Mouse (Mus musculus): Measurements from ENCODE around the gene Gpc1. TPM values are rescaled to one million over a fixed set of nuclear protein-coding genes. Genes with fewer than 3 reads are reported as not detected.

The Gpc1 gene
- 11.1 and 11.2 TPM in 2 replicates for polyA plus RNA-seq (2012; rRNA removed)

DNA sequence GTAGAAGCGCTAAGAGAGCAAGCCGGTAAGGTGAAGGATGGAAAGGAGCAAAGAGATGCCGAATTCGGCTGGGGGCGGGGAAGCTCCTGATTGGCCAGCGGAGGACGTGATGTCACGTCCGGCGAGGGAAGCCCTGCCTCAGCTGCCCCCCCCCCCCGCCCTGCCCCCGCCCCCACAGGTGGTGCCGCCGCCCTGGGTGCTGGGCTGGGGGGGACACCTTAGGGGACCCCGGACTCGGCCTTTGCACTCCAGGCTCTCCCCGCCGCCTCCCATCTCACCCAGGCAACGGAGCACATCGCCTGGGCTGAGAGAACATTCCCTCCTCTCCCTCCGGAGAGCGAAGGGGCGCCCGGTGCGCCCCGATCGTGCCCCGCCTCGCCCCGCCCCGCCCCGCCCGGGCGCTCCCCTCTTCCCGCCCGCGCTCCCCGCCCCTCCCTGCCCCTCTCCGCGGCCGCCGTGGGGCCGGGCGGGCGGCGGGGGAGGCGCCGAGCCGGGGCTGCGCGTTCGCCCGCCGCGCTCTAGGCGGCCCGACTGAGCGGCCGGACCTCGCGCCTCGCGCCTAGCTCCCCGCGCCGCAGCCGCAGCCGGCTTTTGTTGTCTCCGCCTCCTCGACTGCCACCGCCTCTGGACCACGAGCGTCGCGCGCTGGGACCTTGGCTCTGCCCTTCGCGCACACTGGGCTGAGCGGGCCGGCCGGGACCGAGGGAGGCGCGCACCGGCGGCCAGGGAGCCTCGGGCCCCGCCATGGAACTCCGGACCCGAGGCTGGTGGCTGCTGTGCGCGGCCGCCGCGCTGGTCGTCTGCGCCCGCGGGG, at the start of gene Gpc1:
TSS of gene Gpc1 (plus strand) at position 458 of the 814 bp plus-strand sequence.
- Histone ChIP-seq H3K27ac (ENCODE audit: insufficient read depth, low read length) (no peak within 1 kb of the TSS; the same call in 1 of the 2 replicates), H3K4me1 (ENCODE audit: control insufficient read depth, insufficient read depth, insufficient read length) (peaks cover 7% of the 10 kb centered on the region; the same call in 1 of the 2 replicates), H3K36me3 (ENCODE audit: control insufficient read depth, insufficient read depth, low read length) (no peaks in the 10 kb centered on the region), H3K4me3 (ENCODE audit: extremely low read depth, insufficient read depth, insufficient read length) (peak within 1 kb of the TSS; percentile 66; the same call in 1 of the 2 replicates), H3K27me3 (ENCODE audit: control insufficient read depth, insufficient read depth, low read length) (peaks cover 10% of the 10 kb centered on the region)
- whole genome bisulfite sequencing = 2% methylated on average over 69 of the region's 99 CpGs
- TF ChIP-seq POLR2A (IDR thresholded peaks at IDR 0.05; ENCODE audit: low read depth, low read length) = no peak
- no peak for TF ChIP-seq CTCF (IDR thresholded peaks at IDR 0.05; ENCODE audit: extremely low read depth, insufficient read depth, insufficient read length, insufficient replicate concordance)
- DNase-seq (ENCODE audit: low read depth in 1 of 2, low spot score in 2 of 2) = peak; percentile 11 to 30

GRCm38 (mm10) chr1:92781862-92782261, 49.6 kb upstream of the Gpc1 start:
- Histone ChIP-seq H3K4me3 (ENCODE audit: extremely low read depth, insufficient read depth, insufficient read length) (no peak overlapping the region), H3K4me1 (ENCODE audit: control insufficient read depth, insufficient read depth, insufficient read length) (no peaks in the 10 kb centered on the region), H3K27ac (ENCODE audit: insufficient read depth, low read length) (no peak overlapping the region), H3K36me3 (ENCODE audit: control insufficient read depth, insufficient read depth, low read length) (no peaks in the 10 kb centered on the region), H3K27me3 (ENCODE audit: control insufficient read depth, insufficient read depth, low read length) (no peaks in the 10 kb centered on the region)
- DNase-seq (ENCODE audit: low read depth in 1 of 2, low spot score in 2 of 2) = no peak
- WGBS = 72% methylated on average over 4 of the region's 4 CpGs
- TF ChIP-seq POLR2A (IDR thresholded peaks at IDR 0.05; ENCODE audit: low read depth, low read length) = no peak
- no peak for TF ChIP-seq CTCF (IDR thresholded peaks at IDR 0.05; ENCODE audit: extremely low read depth, insufficient read depth, insufficient read length, insufficient replicate concordance)

DNA sequence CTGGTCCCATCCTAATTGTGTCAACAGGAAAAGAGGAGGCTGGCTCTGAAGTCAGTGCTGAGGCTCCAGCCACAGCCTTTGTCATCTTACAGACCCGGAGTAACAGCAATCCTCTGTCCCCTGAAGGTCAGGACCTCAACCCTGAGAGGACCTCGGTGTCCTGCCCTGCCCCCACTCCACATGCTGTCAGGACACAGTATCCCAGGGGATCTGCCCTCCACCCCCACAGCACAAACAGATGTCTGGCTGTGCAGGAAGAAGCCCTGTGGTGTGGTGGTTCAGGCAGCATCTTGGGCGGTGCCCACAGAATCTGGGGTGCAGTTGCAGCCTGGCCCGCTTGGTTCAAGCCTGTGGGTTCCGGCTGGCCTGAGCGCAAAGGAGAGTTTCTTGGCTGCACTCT, 48.9 kb upstream of the Gpc1 start:
- WGBS = 74% methylated on average over 6 of the region's 6 CpGs
- Histone ChIP-seq H3K4me3 (ENCODE audit: extremely low read depth, insufficient read depth, insufficient read length) (no peak overlapping the region), H3K27ac (ENCODE audit: insufficient read depth, low read length) (no peak overlapping the region), H3K27me3 (ENCODE audit: control insufficient read depth, insufficient read depth, low read length) (no peaks in the 10 kb centered on the region), H3K36me3 (ENCODE audit: control insufficient read depth, insufficient read depth, low read length) (no peaks in the 10 kb centered on the region), H3K4me1 (ENCODE audit: control insufficient read depth, insufficient read depth, insufficient read length) (no peaks in the 10 kb centered on the region)
- DNase-seq (ENCODE audit: low read depth in 1 of 2, low spot score in 2 of 2) = no peak
- no peak for TF ChIP-seq POLR2A (IDR thresholded peaks at IDR 0.05; ENCODE audit: low read depth, low read length)
- no peak for TF ChIP-seq CTCF (IDR thresholded peaks at IDR 0.05; ENCODE audit: extremely low read depth, insufficient read depth, insufficient read length, insufficient replicate concordance)

DNA sequence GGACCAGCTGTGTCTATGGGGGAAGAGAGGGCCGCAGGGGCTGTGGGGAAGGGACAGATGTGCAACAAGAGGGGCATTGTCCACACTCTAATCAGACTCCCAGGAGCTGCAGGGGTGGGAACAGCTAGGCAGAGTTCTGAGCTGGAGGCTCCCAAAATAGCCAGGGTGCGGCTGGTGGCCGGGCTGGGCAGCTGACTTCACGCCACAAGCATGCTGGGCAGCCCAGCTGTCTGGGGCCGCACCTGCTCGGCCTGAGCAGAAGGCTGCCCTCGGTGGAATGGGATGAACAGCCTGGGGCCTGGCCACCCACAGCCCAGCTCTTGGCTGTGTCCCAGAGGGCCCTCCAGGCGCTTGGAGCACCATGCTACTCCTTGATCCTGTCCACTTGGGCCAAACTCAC, 44.2 kb upstream of the Gpc1 start:
- no peak for DNase-seq (ENCODE audit: low read depth in 1 of 2, low spot score in 2 of 2)
- no peaks in the 10 kb centered on the region for H3K27me3 ChIP-seq (ENCODE audit: control insufficient read depth, insufficient read depth, low read length)
- no peaks in the 10 kb centered on the region for H3K4me1 ChIP-seq (ENCODE audit: control insufficient read depth, insufficient read depth, insufficient read length)
- no peaks in the 10 kb centered on the region for H3K36me3 ChIP-seq (ENCODE audit: control insufficient read depth, insufficient read depth, low read length)
- H3K4me3 ChIP-seq (ENCODE audit: extremely low read depth, insufficient read depth, insufficient read length) = no peak overlapping the region
- WGBS = 73% methylated on average over 8 of the region's 8 CpGs
- no peak overlapping the region for H3K27ac ChIP-seq (ENCODE audit: insufficient read depth, low read length)
- TF ChIP-seq CTCF (IDR thresholded peaks at IDR 0.05; ENCODE audit: extremely low read depth, insufficient read depth, insufficient read length, insufficient replicate concordance) = no peak
- TF ChIP-seq POLR2A (IDR thresholded peaks at IDR 0.05; ENCODE audit: low read depth, low read length) = no peak

DNA sequence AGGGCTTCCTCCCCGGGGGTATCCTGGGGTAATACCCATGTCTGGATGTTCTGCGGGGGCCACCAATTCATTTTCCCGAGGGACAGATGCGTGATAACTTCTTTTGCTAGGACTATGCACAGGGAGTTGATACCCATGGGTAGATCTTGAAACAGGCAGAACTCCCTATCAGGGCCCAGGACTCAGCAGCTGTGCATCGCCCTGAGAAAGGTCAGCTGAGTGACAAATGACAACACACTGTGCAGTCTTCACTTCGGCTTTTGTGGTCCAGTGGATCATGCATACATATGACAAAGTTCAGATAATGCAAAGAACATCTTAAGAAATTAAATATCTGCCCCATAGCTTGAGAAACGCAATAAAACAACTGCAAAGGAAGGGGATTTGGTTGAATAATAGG, 43.4 kb upstream of the Gpc1 start:
- no peak overlapping the region for H3K27ac ChIP-seq (ENCODE audit: insufficient read depth, low read length)
- no peak overlapping the region for H3K4me3 ChIP-seq (ENCODE audit: extremely low read depth, insufficient read depth, insufficient read length)
- DNase-seq (ENCODE audit: low read depth in 1 of 2, low spot score in 2 of 2) = no peak
- no peaks in the 10 kb centered on the region for H3K36me3 ChIP-seq (ENCODE audit: control insufficient read depth, insufficient read depth, low read length)
- 83% methylated on average over 7 of the region's 7 CpGs for WGBS
- no peaks in the 10 kb centered on the region for H3K4me1 ChIP-seq (ENCODE audit: control insufficient read depth, insufficient read depth, insufficient read length)
- H3K27me3 ChIP-seq (ENCODE audit: control insufficient read depth, insufficient read depth, low read length) = no peaks in the 10 kb centered on the region
- TF ChIP-seq POLR2A (IDR thresholded peaks at IDR 0.05; ENCODE audit: low read depth, low read length) (no peak), CTCF (IDR thresholded peaks at IDR 0.05; ENCODE audit: extremely low read depth, insufficient read depth, insufficient read length, insufficient replicate concordance) (no peak)

DNA sequence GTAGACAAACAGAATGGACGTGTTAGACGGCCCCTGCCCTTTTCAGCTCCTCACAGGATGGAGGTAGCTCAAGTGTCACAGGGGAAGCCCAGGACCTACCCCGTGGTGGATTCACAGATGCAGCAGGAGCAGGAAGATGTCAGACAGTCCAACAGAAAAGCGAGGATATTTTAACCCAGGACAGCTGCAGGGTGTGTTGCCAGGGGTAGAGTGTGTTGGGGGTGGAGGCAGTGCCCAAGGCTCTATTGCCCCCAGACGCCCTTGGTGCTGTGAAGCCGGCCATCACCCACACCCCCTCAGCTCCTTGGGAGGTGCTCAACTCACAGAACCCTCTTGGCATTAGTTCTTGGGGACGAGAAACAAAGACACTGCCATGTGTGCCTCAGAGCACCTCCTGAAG, 40.8 kb upstream of the Gpc1 start:
- 52% methylated on average over 7 of the region's 7 CpGs for WGBS
- no peaks in the 10 kb centered on the region for H3K27me3 ChIP-seq (ENCODE audit: control insufficient read depth, insufficient read depth, low read length)
- DNase-seq (ENCODE audit: low read depth in 1 of 2, low spot score in 2 of 2) = no peak

More for the DNA sequence above, 40.8 kb upstream of the Gpc1 start:
- H3K4me3 ChIP-seq (ENCODE audit: extremely low read depth, insufficient read depth, insufficient read length) = no peak overlapping the region
- no peak overlapping the region for H3K27ac ChIP-seq (ENCODE audit: insufficient read depth, low read length)
- TF ChIP-seq POLR2A (IDR thresholded peaks at IDR 0.05; ENCODE audit: low read depth, low read length) (no peak), CTCF (IDR thresholded peaks at IDR 0.05; ENCODE audit: extremely low read depth, insufficient read depth, insufficient read length, insufficient replicate concordance) (no peak)
- no peaks in the 10 kb centered on the region for H3K36me3 ChIP-seq (ENCODE audit: control insufficient read depth, insufficient read depth, low read length)
- H3K4me1 ChIP-seq (ENCODE audit: control insufficient read depth, insufficient read depth, insufficient read length) = no peaks in the 10 kb centered on the region

All from spleen, adult 2 months (tissue).